ENCODE assay signal across 20 mouse cellular contexts in the genomic region with DNA sequence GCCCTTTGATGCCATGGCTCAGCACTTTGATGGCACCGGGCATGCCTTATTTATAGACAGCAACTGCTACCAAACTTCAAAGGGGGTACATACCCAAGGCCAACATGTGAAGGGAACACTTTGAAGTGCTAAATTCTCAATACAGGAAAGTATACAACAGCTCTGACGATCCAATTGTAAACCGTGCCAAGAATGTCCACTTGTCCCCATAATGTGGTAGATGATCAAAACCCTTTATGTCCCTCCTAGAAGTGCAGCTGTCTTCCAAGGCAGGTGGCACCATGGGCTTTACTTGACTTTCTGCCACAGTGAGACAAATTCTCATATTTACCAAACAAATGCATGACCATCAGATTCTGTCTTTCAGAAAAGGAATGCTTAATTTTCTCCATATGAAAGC. TPM values are rescaled to one million over a fixed set of nuclear protein-coding genes. Genes with fewer than 3 reads are reported as not detected.
"Had no signal": no experiment of that assay in that cellular context is flagged by ENCODE, and none has a peak within 500 bp of the region (broad histone marks: within the 10 kb centered on the region; RNA-seq: fewer than 3 reads in every experiment).

No protein-coding gene starts in this region.

- H3K27me3 ChIP-seq: limb, embryonic 12.5 days; midbrain, embryonic 12.5 days; stomach, embryonic 15.5 days had no signal

- H3K4me3 ChIP-seq: layer of hippocampus, adult 2 months; left cerebral cortex, adult 2 months; limb, embryonic 12.5 days; midbrain, embryonic 12.5 days; stomach, embryonic 15.5 days had no signal

- DNase-seq: kidney, adult 2 months; kidney, postnatal 25 days; layer of hippocampus, adult 9-11 months; layer of hippocampus, postnatal 36 days; liver, postnatal 0 days; lung, embryonic 14.5 days; thymus, postnatal 25 days had no signal

- H3K4me2 ChIP-seq: limb, embryonic 12.5 days; liver, embryonic 11.5 days; lung, embryonic 14.5 days; midbrain, embryonic 12.5 days; stomach, embryonic 15.5 days had no signal

- H3K36me3 ChIP-seq: limb, embryonic 12.5 days; midbrain, embryonic 12.5 days; stomach, embryonic 15.5 days had no signal

- H3K4me1 ChIP-seq: limb, embryonic 12.5 days; midbrain, embryonic 12.5 days; stomach, embryonic 15.5 days had no signal

- H3K9me3 ChIP-seq: limb, embryonic 12.5 days; midbrain, embryonic 12.5 days; stomach, embryonic 15.5 days had no signal

- H3K27ac ChIP-seq: kidney, postnatal 0 days; layer of hippocampus, adult 2 months; left cerebral cortex, adult 2 months; limb, embryonic 12.5 days; liver, embryonic 14.5 days; macrophage; midbrain, embryonic 12.5 days; stomach, embryonic 15.5 days had no signal

- H3K9ac ChIP-seq: limb, embryonic 12.5 days; liver, embryonic 14.5 days; liver, postnatal 0 days; lung, embryonic 14.5 days; midbrain, embryonic 12.5 days; stomach, embryonic 15.5 days had no signal

- ATAC-seq: liver, postnatal 0 days; lung, postnatal 0 days; midbrain, embryonic 16.5 days had no signal

RNA-seq across cellular contexts. Expression of gene Pkhd1, which starts 6.7 kb away (rescaled TPM):
- total RNA-seq: layer of hippocampus, postnatal 36 days; megakaryocyte, adult 5-6 weeks; monocyte, adult 5-6 weeks had no signal
- polyA plus RNA-seq: macrophage; midbrain, embryonic 12.5 days had no signal
